Mouse (Mus musculus) megakaryocyte, embryonic 14.5 days (primary cell): ENCODE results near the gene Drc7.

ENCODE experiments used
- FLI1 ChIP-seq: IDR thresholded peaks from 2 replicates; pipeline ENCODE4 v1.6.1; 2012; ENCODE audit warnings: low read length, inconsistent platforms, mixed read lengths
- GATA1 ChIP-seq: IDR thresholded peaks from 3 replicates; pipeline ENCODE4 v1.6.1; 2012; ENCODE audit warnings: mixed read lengths, low read length, inconsistent platforms, borderline replicate concordance

DNA sequence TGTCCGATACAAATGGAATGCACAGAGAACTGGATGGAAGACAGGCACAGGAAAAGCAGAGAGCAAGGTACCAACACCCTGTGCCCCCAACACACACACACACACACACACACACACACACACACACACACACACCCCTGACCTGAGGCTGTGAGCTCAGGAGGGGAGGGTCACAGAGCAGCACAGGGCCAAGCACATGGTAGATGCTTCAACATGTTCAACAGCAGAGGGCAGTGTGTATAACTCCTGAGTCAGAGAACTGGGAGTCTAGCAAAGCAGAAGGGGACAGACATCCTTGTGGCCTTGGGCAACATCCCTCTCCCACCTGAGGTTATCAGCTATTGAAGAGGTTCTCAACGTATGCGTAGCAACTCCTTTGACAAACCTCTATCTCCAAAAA lies 58.8 kb downstream of the Drc7 start:
- TF ChIP-seq GATA1 = no peak
- no peak for TF ChIP-seq FLI1
